Mouse (Mus musculus) MEL (cell line): ENCODE results near the gene Serp1.

Experiments used
- BHLHE40 ChIP-seq: IDR thresholded peaks from 2 replicates; pipeline ENCODE4 v1.6.1; 2012; ENCODE audit warnings: low read depth, mild to moderate bottlenecking, inconsistent platforms, low read length, improper control_type of control experiment, borderline replicate concordance
- CHD1 ChIP-seq: IDR thresholded peaks from 2 replicates; pipeline ENCODE4 v1.6.1; 2012; ENCODE audit warnings: low read depth, mild to moderate bottlenecking, inconsistent platforms, low read length, improper control_type of control experiment
- CTCF ChIP-seq, 3 experiments: IDR thresholded peaks in 2 of 3; conservative IDR thresholded peaks in 1 of 3; 2 replicates each; pipeline ENCODE4 v1.5.1; 2011 to 2012; ENCODE audit warnings: low read length in 3 of 3, low read depth in 2 of 3, mild to moderate bottlenecking in 2 of 3, improper control_type of control experiment in 1 of 3, inconsistent platforms in 1 of 3, mixed read lengths in 1 of 3, moderate library complexity in 1 of 3; ENCODE audit not compliant: control insufficient read depth in 1 of 3, insufficient read depth in 1 of 3, poor library complexity in 1 of 3, severe bottlenecking in 1 of 3
- KAT2A ChIP-seq: conservative IDR thresholded peaks from 2 replicates; pipeline ENCODE4 v1.6.1; 2012; ENCODE audit warnings: low read depth, low read length, improper control_type of control experiment, inconsistent platforms
- NELFE ChIP-seq: IDR thresholded peaks from 2 replicates; pipeline ENCODE4 v1.6.1; 2011; ENCODE audit warnings: low read depth, low read length, improper control_type of control experiment
- POLR2A ChIP-seq, 2 experiments: IDR thresholded peaks; 2 replicates each; pipeline ENCODE4 v1.6.1; 2011 to 2012; ENCODE audit warnings: low read length in 2 of 2, mild to moderate bottlenecking in 2 of 2, control low read depth in 1 of 2, improper control_type of control experiment in 1 of 2, low read depth in 1 of 2, moderate library complexity in 1 of 2; ENCODE audit not compliant: control insufficient read depth in 1 of 2, insufficient read depth in 1 of 2, poor library complexity in 1 of 2
- USF2 ChIP-seq, 2 experiments: IDR thresholded peaks; 2 replicates each; pipeline ENCODE4 v1.6.1; 2011 to 2012; ENCODE audit warnings: improper control_type of control experiment in 2 of 2, low read length in 2 of 2, borderline replicate concordance in 1 of 2, inconsistent platforms in 1 of 2, low read depth in 1 of 2, mild to moderate bottlenecking in 1 of 2; ENCODE audit not compliant: insufficient read depth in 1 of 2

- TF ChIP-seq KAT2A (no peak), CTCF (IDR thresholded peaks at IDR 0.05 in 2 of 3, conservative IDR thresholded peaks at IDR 0.05 in 1 of 3; ENCODE audit: control insufficient read depth in 1 of 3, insufficient read depth in 1 of 3, low read depth in 2 of 3, low read length in 3 of 3, poor library complexity in 1 of 3, severe bottlenecking in 1 of 3) (no peak), BHLHE40 (no peak), NELFE (no peak), POLR2A (IDR thresholded peaks at IDR 0.05; ENCODE audit: control insufficient read depth in 1 of 2, insufficient read depth in 1 of 2, low read depth in 1 of 2, low read length in 2 of 2, poor library complexity in 1 of 2) (no peak), USF2 (IDR thresholded peaks at IDR 0.05; ENCODE audit: borderline replicate concordance in 1 of 2, insufficient read depth in 1 of 2, low read depth in 1 of 2, low read length in 2 of 2) (no peak), CHD1 (no peak)
Measured at GRCm38 (mm10) chr3:58478755-58479455, 46.8 kb downstream of the Serp1 start.
